Mouse (Mus musculus): ENCODE data around the gene Hist1h3g. TPM values are rescaled to one million over a fixed set of nuclear protein-coding genes. Genes with fewer than 3 reads are reported as not detected.
"Not testable (repeated sequence)": the region's sequence is repeated elsewhere in the genome, so short reads cannot be mapped to it uniquely, and the experiment has no call there.

Gene Hist1h3g
- polyA plus RNA-seq, 1 experiment from 2014 or later, result 5.7 TPM

- no peaks in the 10 kb centered on the region for H3K27me3 ChIP-seq (ENCODE audit: control insufficient read depth, insufficient read depth, low read length)
- H3K4me2 ChIP-seq (ENCODE audit: low read depth, low read length, severe bottlenecking), result peak overlapping the region; percentile 76
- H3K9ac ChIP-seq (ENCODE audit: low read length), result peak overlapping the region; percentile 79
- H3K4me1 ChIP-seq (replicated peaks; ENCODE audit: control insufficient read depth, insufficient read depth, low read length), result peaks cover 3% of the 10 kb centered on the region
- H3K9me3 ChIP-seq (ENCODE audit: control insufficient read depth, low read length), result no peaks in the 10 kb centered on the region
- H3K4me3 ChIP-seq (ENCODE audit: low read depth, low read length), result peak overlapping the region; percentile 57
- WGBS, result 25% methylated on average over 7 of the region's 7 CpGs
- peak; percentile 45 for DNase-seq (ENCODE audit: low spot score)
- H3K36me3 ChIP-seq (ENCODE audit: control insufficient read depth, insufficient read depth, low read length), result no peaks in the 10 kb centered on the region
- ATAC-seq (replicated peaks; ENCODE audit: low FRiP score), result no peak
- H3K27ac ChIP-seq (ENCODE audit: low read depth, low read length), result peak overlapping the region; percentile 99
Measured at GRCm38 (mm10) chr13:23536076-23536822, 1.0 kb downstream of the Hist1h3g start.

- H3K36me3 ChIP-seq (ENCODE audit: control insufficient read depth, insufficient read depth, low read length), result no peaks in the 10 kb centered on the region
- peak overlapping the region; percentile 57; the same call in 1 of the 2 replicates for H3K4me3 ChIP-seq (ENCODE audit: low read depth, low read length)
- ATAC-seq (replicated peaks; ENCODE audit: low FRiP score) (no peak), DNase-seq (ENCODE audit: low spot score) (peak; percentile 50)
- H3K9me3 ChIP-seq (ENCODE audit: control insufficient read depth, low read length), result no peaks in the 10 kb centered on the region
- peak overlapping the region; percentile 16; the same call in 1 of the 2 replicates for H3K9ac ChIP-seq (ENCODE audit: low read length)
- WGBS, result 74% methylated on average over 3 of the region's 3 CpGs
- H3K27me3 ChIP-seq (ENCODE audit: control insufficient read depth, insufficient read depth, low read length), result no peaks in the 10 kb centered on the region
- peak overlapping the region; percentile 76 for H3K4me2 ChIP-seq (ENCODE audit: low read depth, low read length, severe bottlenecking)
- 0 out of 2 replicates have a peak overlapping the region, but pooled peaks have one; percentile 99 for H3K27ac ChIP-seq (ENCODE audit: low read depth, low read length)
- H3K4me1 ChIP-seq (replicated peaks; ENCODE audit: control insufficient read depth, insufficient read depth, low read length), result peaks cover 3% of the 10 kb centered on the region
Measured at GRCm38 (mm10) chr13:23537006-23537710, 1.9 kb downstream of the Hist1h3g start.

GRCm38 (mm10) chr13:23538249-23538648 lies 3.0 kb downstream of the Hist1h3g start:
- H3K27ac ChIP-seq (ENCODE audit: low read depth, low read length), result no peak overlapping the region
- peak; percentile 46 for DNase-seq (ENCODE audit: low spot score)
- H3K4me1 ChIP-seq (replicated peaks; ENCODE audit: control insufficient read depth, insufficient read depth, low read length), result no peaks in the 10 kb centered on the region; the same call in none of the 2 replicates
- no peaks in the 10 kb centered on the region for H3K36me3 ChIP-seq (ENCODE audit: control insufficient read depth, insufficient read depth, low read length)
- no peaks in the 10 kb centered on the region for H3K9me3 ChIP-seq (ENCODE audit: control insufficient read depth, low read length)
- no peaks in the 10 kb centered on the region for H3K27me3 ChIP-seq (ENCODE audit: control insufficient read depth, insufficient read depth, low read length)
- H3K4me3 ChIP-seq (ENCODE audit: low read depth, low read length), result no peak overlapping the region
- 77% methylated on average over 5 of the region's 5 CpGs for WGBS
- no peak overlapping the region for H3K9ac ChIP-seq (ENCODE audit: low read length)
- no peak for ATAC-seq (replicated peaks; ENCODE audit: low FRiP score)
- no peak overlapping the region for H3K4me2 ChIP-seq (ENCODE audit: low read depth, low read length, severe bottlenecking)

GRCm38 (mm10) chr13:23539821-23540220 lies 4.6 kb downstream of the Hist1h3g start:
- not testable (repeated sequence) for H3K4me1 ChIP-seq (replicated peaks; ENCODE audit: control insufficient read depth, insufficient read depth, low read length); H3K27ac ChIP-seq (ENCODE audit: low read depth, low read length); H3K4me3 ChIP-seq (ENCODE audit: low read depth, low read length); ATAC-seq (replicated peaks; ENCODE audit: low FRiP score); H3K36me3 ChIP-seq (ENCODE audit: control insufficient read depth, insufficient read depth, low read length); H3K27me3 ChIP-seq (ENCODE audit: control insufficient read depth, insufficient read depth, low read length); H3K9me3 ChIP-seq (ENCODE audit: control insufficient read depth, low read length); H3K4me2 ChIP-seq (ENCODE audit: low read depth, low read length, severe bottlenecking); H3K9ac ChIP-seq (ENCODE audit: low read length); DNase-seq (ENCODE audit: low spot score)
- 77% methylated on average over 1 of the region's 1 CpGs for WGBS

GRCm38 (mm10) chr13:23541497-23541896 lies 6.3 kb downstream of the Hist1h3g start:
- 76% methylated on average over 3 of the region's 3 CpGs for WGBS
- no peak overlapping the region for H3K4me3 ChIP-seq (ENCODE audit: low read depth, low read length)
- no peaks in the 10 kb centered on the region for H3K9me3 ChIP-seq (ENCODE audit: control insufficient read depth, low read length)
- H3K27ac ChIP-seq (ENCODE audit: low read depth, low read length), result no peak overlapping the region
- ATAC-seq (replicated peaks; ENCODE audit: low FRiP score) (no peak), DNase-seq (ENCODE audit: low spot score) (no peak)
- no peak overlapping the region for H3K4me2 ChIP-seq (ENCODE audit: low read depth, low read length, severe bottlenecking)
- no peaks in the 10 kb centered on the region for H3K36me3 ChIP-seq (ENCODE audit: control insufficient read depth, insufficient read depth, low read length)
- H3K27me3 ChIP-seq (ENCODE audit: control insufficient read depth, insufficient read depth, low read length), result no peaks in the 10 kb centered on the region
- no peak overlapping the region for H3K9ac ChIP-seq (ENCODE audit: low read length)
- no peaks in the 10 kb centered on the region; the same call in none of the 2 replicates for H3K4me1 ChIP-seq (replicated peaks; ENCODE audit: control insufficient read depth, insufficient read depth, low read length)

GRCm38 (mm10) chr13:23542225-23542980 lies 7.2 kb downstream of the Hist1h3g start:
- peak; percentile 41 for DNase-seq (ENCODE audit: low spot score)
- WGBS, result 6% methylated on average over 3 of the region's 3 CpGs
- H3K36me3 ChIP-seq (ENCODE audit: control insufficient read depth, insufficient read depth, low read length); H3K9me3 ChIP-seq (ENCODE audit: control insufficient read depth, low read length); ATAC-seq (replicated peaks; ENCODE audit: low FRiP score); H3K4me1 ChIP-seq (replicated peaks; ENCODE audit: control insufficient read depth, insufficient read depth, low read length); H3K27me3 ChIP-seq (ENCODE audit: control insufficient read depth, insufficient read depth, low read length): not testable (repeated sequence)
- peak overlapping the region; percentile 40 for H3K4me3 ChIP-seq (ENCODE audit: low read depth, low read length)
- peak overlapping the region; percentile 68 for H3K9ac ChIP-seq (ENCODE audit: low read length)
- H3K4me2 ChIP-seq (ENCODE audit: low read depth, low read length, severe bottlenecking), result peak overlapping the region; percentile 53
- peak overlapping the region; percentile 94 for H3K27ac ChIP-seq (ENCODE audit: low read depth, low read length)

- DNase-seq (ENCODE audit: low spot score) (peak; percentile 80), ATAC-seq (replicated peaks; ENCODE audit: low FRiP score) (peak; percentile 93)
- not testable (repeated sequence) for H3K27me3 ChIP-seq (ENCODE audit: control insufficient read depth, insufficient read depth, low read length); H3K4me1 ChIP-seq (replicated peaks; ENCODE audit: control insufficient read depth, insufficient read depth, low read length); H3K36me3 ChIP-seq (ENCODE audit: control insufficient read depth, insufficient read depth, low read length); H3K9me3 ChIP-seq (ENCODE audit: control insufficient read depth, low read length)
- Histone ChIP-seq H3K4me2 (ENCODE audit: low read depth, low read length, severe bottlenecking) (peak within 1 kb of the TSS; percentile 74), H3K4me3 (ENCODE audit: low read depth, low read length) (peak within 1 kb of the TSS; percentile 40), H3K27ac (ENCODE audit: low read depth, low read length) (peak within 1 kb of the TSS; percentile 94), H3K9ac (ENCODE audit: low read length) (peak within 1 kb of the TSS; percentile 68)
- WGBS, result under 1% methylated on average over 23 of the region's 42 CpGs
Measured at GRCm38 (mm10) chr13:23542999-23543607, 7.9 kb downstream of the Hist1h3g start, which contains the start of gene Hist1h2bh. Gene Hist1h2bh (minus strand): TSS chr13:23543392.

Data from forebrain, embryonic 11.5 days (tissue).